Mouse (Mus musculus): Measurements from ENCODE around the gene Gm13088.
"Not testable (repeated sequence)": the region's sequence is repeated elsewhere in the genome, so short reads cannot be mapped to it uniquely, and the experiment has no call there.

DNA sequence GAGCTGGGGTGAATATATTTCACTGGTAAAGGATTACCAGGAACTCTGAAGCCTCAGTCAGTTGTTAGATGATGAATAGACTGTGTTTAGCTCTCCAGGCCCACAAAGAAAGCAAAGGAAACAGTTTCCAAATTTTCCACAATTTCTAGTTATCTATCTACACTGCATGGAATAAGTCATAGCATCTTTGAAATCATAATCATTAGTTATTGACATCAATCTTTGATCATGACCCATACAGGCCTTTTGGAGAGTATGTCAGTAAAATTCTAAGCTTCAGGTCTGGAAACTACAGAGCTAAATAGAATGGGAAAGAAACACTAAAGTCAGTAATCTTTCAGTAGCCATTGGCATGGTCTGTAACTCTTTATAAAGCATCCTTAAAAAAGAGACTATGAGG lies at the start of gene Gm13088:
- TF ChIP-seq CTCF (IDR thresholded peaks at IDR 0.05; ENCODE audit: low read depth, low read length); GATA1 (IDR thresholded peaks at IDR 0.05; ENCODE audit: borderline replicate concordance, low read length); TAL1 (conservative IDR thresholded peaks at IDR 0.05; ENCODE audit: low read depth, low read length); POLR2AphosphoS5 (IDR thresholded peaks at IDR 0.05; ENCODE audit: insufficient replicate concordance, low read depth, low read length); GATA2 (IDR thresholded peaks at IDR 0.05; ENCODE audit: borderline replicate concordance, low read depth, low read length): not testable (repeated sequence)

Measured in G1E (cell line).